ENCODE assay signal across 8 mouse cellular contexts in genomic region chr3:38220934-38221833, GRCm38 (mm10).
DNase-seq lines count a peak whose midpoint lies in the region; ATAC-seq and TF ChIP-seq lines count a peak whose summit lies in the region.

No protein-coding gene starts in this region.

- peak; percentile 36 for DNase-seq in gastrocnemius, adult 2 months
- DNase-seq in gastrocnemius, postnatal 25 days, result no peak
- peak; percentile 24 for DNase-seq in brain, embryonic 18.5 days (ENCODE audit: low read depth, low spot score)
- DNase-seq in forelimb bud, embryonic 11.5 days (ENCODE audit: low read depth, low spot score), result peak; percentile 60
- peak; percentile 86 for DNase-seq in lung, postnatal 36 days

- no peaks in the 10 kb centered on the region for H3K9me3 ChIP-seq in kidney, embryonic 14.5 days (ENCODE audit: control insufficient read depth, low read length)
- H3K9me3 ChIP-seq in stomach, embryonic 16.5 days (replicated peaks; ENCODE audit: control insufficient read depth, low read length), result no peaks in the 10 kb centered on the region

- H3K4me3 ChIP-seq in gastrocnemius, adult 2 months, result peak overlapping the region; percentile 52
- H3K4me3 ChIP-seq in C2C12 (ENCODE audit: insufficient read depth, poor library complexity, severe bottlenecking), result no peak overlapping the region
- no peak overlapping the region for H3K4me3 ChIP-seq in kidney, embryonic 14.5 days (ENCODE audit: low read length)
- H3K4me3 ChIP-seq in stomach, embryonic 16.5 days (replicated peaks; ENCODE audit: low read length), result no peak overlapping the region

- no peak overlapping the region for H3K9ac ChIP-seq in kidney, embryonic 14.5 days (ENCODE audit: low read depth, low read length)
- no peak overlapping the region for H3K9ac ChIP-seq in stomach, embryonic 16.5 days (ENCODE audit: low read length)

- H3K4me2 ChIP-seq in kidney, embryonic 14.5 days (replicated peaks; ENCODE audit: low read depth, low read length), result no peak overlapping the region; the same call in 1 of the 2 replicates
- 0 out of 2 replicates have a peak overlapping the region, but pooled peaks have one; percentile 19 for H3K4me2 ChIP-seq in stomach, embryonic 16.5 days (ENCODE audit: low read depth, low read length)

- WGBS in kidney, embryonic 14.5 days, result 21% methylated on average over 11 of the region's 11 CpGs
- 33% methylated on average over 11 of the region's 11 CpGs for WGBS in stomach, embryonic 16.5 days

- H3K4me1 ChIP-seq in kidney, embryonic 14.5 days (ENCODE audit: control insufficient read depth, insufficient read depth, low read length), result no peaks in the 10 kb centered on the region
- no peaks in the 10 kb centered on the region for H3K4me1 ChIP-seq in stomach, embryonic 16.5 days (ENCODE audit: control insufficient read depth, insufficient read depth, low read length)

- ATAC-seq in kidney, embryonic 14.5 days (ENCODE audit: low FRiP score, low TSS enrichment), result peak; percentile 76; the same call in 1 of the 2 replicates
- peak; percentile 73 for ATAC-seq in stomach, embryonic 16.5 days (ENCODE audit: insufficient read depth, low FRiP score)

- H3K36me3 ChIP-seq in C2C12 (ENCODE audit: control insufficient read depth, insufficient read depth), result no peaks in the 10 kb centered on the region
- no peaks in the 10 kb centered on the region for H3K36me3 ChIP-seq in kidney, embryonic 14.5 days (ENCODE audit: control insufficient read depth, insufficient read depth, low read length)
- no peaks in the 10 kb centered on the region for H3K36me3 ChIP-seq in stomach, embryonic 16.5 days (ENCODE audit: control insufficient read depth, insufficient read depth, low read length)

- no peaks in the 10 kb centered on the region for H3K27me3 ChIP-seq in C2C12 (ENCODE audit: control insufficient read depth, insufficient read depth, insufficient read length)
- no peaks in the 10 kb centered on the region for H3K27me3 ChIP-seq in kidney, embryonic 14.5 days (ENCODE audit: control insufficient read depth, insufficient read depth, low read length)
- no peaks in the 10 kb centered on the region for H3K27me3 ChIP-seq in stomach, embryonic 16.5 days (ENCODE audit: control insufficient read depth, insufficient read depth, low read length)

- peak; percentile 84 for TF ChIP-seq CTCF in gastrocnemius, adult 2 months (IDR thresholded peaks at IDR 0.05)
- TF ChIP-seq CTCF in C2C12 (IDR thresholded peaks at IDR 0.05; ENCODE audit: control insufficient read depth, insufficient read depth, insufficient read length), result no peak

- H3ac ChIP-seq in C2C12 (ENCODE audit: control insufficient read depth, insufficient read length, low read depth), result no peak overlapping the region

- H3K79me2 ChIP-seq in C2C12 (ENCODE audit: control insufficient read depth, insufficient read depth), result no peaks in the 10 kb centered on the region

- H3K27ac ChIP-seq in gastrocnemius, adult 2 months, result 0 out of 2 replicates have a peak overlapping the region, but pooled peaks have one; percentile 46
- H3K27ac ChIP-seq in kidney, embryonic 14.5 days (ENCODE audit: low read depth, low read length), result no peak overlapping the region
- peak overlapping the region; percentile 1; the same call in 1 of the 2 replicates for H3K27ac ChIP-seq in stomach, embryonic 16.5 days (ENCODE audit: low read length)

- H3K79me3 ChIP-seq in C2C12 (ENCODE audit: low read depth), result no peaks in the 10 kb centered on the region

- intact Hi-C loops in gastrocnemius, adult 2 months (cut with DNase I), result loop anchor here (5.0 kb wide), 1 partner anchor 759 kb away; no protein-coding TSS in a partner anchor

TF ChIP-seq in C2C12, 6 proteins besides CTCF, POLR2A, EP300 and RAD21:
- TF ChIP-seq MYOD1 (IDR thresholded peaks at IDR 0.05; ENCODE audit: control insufficient read depth, insufficient read length, low read depth) (peak; percentile 64), USF1 (IDR thresholded peaks at IDR 0.05; ENCODE audit: low read depth) (no peak), FOSL1 (IDR thresholded peaks at IDR 0.05; ENCODE audit: insufficient read depth, low read length, poor library complexity, severe bottlenecking) (no peak), MYOG (IDR thresholded peaks at IDR 0.05; ENCODE audit: control insufficient read depth, extremely low read depth, insufficient read length) (no peak)
TF ChIP-seq in C2C12: peak in this region for 1.
